Mouse (Mus musculus): Measurements from ENCODE around the gene Marf1.

Gene Marf1

GRCm38 (mm10) chr16:14137976-14138561, 25.1 kb downstream of the Marf1 start:
- DNase-seq (ENCODE audit: low read depth, low spot score) = no peak

DNA sequence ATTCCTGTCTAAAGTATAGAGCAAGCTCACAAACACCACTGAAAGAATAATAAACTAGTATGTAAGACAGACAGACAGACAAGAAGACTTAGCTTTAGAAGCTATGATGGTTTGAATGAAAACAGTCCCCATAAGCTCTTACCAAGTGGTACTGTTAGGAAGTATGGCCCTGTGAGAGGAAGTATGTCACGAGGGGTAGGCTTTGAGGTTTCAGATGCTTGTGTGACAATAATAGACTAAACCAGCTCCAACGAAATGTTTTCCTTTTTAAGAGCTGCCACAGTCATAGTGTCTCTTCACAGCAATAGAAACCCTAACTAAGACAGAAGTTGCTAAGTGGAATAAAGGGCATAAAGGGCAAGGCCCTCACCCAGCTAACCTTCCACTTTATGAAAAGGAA, 28.1 kb downstream of the Marf1 start:
- no peak for DNase-seq (ENCODE audit: low read depth, low spot score)

GRCm38 (mm10) chr16:14131838-14132237, 31.3 kb downstream of the Marf1 start:
- DNase-seq (ENCODE audit: low read depth, low spot score) = no peak

DNA sequence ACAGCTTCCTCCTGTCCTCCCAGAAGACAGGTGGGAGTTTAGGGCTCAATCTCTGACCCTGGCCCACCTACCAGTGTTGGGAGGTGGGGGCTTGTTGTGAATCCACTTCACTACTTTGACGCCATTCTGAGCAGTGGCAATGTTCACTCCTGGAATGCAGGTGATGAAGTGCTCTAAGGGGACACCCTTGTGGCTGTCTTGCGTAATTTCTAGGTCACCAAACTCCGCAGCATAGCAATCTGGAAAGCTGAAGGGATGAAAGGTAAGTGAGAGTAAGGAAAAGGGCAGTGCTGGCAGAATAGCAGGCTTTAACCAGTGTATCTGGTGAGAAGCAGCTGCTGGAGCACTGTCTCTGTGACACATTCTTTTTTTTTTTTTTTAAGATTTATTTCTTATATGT, 31.8 kb downstream of the Marf1 start:
- no peak for DNase-seq (ENCODE audit: low read depth, low spot score)

DNA sequence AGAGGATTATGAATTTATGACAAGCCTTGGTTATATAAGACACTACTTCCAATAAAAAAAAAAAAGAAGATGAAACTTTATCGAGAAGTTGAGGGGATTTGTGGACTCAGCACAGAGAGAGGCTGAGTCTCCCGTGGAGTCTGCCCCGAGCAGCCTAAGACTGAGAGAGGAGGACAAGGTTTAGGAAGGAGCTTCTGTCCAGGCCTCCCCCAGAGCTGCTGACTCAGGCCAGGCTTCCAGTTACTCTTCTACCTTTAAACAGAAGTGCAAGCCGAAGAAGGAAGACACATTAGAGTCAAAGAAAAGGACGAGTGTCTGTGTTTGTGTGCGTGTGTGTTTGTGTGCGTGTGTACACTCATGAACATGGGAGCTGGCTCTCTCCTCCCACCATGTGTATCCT, 32.4 kb downstream of the Marf1 start:
- DNase-seq (ENCODE audit: low read depth, low spot score) = no peak

DNA sequence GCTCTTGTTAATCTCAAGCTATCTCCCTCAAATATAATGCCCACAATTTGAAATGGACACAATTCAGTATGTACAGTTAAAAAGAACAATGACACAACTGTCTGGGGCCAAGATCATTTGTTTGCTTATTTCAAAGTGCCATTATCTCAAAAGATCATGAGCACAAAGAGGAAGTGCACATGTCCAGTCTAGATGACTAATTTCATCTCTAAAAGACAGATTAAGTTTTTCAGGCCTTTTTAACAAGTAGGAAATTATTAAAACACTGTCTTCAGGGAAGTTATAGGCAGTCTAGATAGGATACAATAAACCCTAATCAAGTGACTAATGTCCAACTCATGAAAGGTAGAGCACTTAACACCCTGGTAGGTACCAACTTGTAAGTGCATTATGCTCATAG, 34.2 kb downstream of the Marf1 start:
- no peak for DNase-seq (ENCODE audit: low read depth, low spot score)

DNA sequence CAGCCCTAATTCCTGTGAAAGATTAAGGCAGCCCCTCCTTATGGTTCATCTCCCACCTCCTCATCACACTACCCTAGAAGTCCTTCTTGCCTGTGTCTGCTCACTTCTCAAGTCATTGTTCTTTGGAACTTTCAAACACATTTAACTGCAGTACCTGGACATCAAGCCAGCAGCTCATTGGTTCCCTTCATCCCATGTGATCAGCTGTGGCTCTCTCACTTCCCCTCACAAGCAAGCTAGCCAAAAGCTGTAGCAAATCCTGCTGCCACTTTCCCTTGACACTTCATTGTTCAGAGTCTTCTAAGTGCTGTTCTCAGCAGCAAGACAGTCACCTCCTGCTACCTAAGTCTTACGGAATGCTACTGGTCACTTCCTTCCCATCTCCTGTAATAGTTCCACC, 37.9 kb downstream of the Marf1 start:
- no peak for DNase-seq (ENCODE audit: low read depth, low spot score)

DNA sequence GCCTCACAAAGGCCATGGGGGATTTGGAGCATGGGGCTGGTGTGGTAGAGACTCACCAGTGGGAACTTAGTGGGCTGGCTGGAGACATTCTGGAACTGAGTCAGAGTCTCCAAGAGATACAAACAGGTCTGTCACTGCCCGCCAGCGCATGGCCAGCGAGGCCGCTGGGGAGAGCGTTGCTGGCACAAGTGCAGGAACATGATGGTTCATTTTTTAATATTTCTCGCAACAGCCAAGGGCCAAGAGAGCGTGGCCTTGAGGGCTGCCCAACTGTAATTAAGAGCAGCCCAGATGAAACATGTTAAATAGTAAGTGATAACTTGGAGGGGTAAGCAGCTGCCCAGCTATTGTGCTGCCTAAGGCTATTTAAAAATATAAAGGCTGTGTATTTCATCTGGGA, 38.4 kb downstream of the Marf1 start:
- no peak for DNase-seq (ENCODE audit: low read depth, low spot score)

DNA sequence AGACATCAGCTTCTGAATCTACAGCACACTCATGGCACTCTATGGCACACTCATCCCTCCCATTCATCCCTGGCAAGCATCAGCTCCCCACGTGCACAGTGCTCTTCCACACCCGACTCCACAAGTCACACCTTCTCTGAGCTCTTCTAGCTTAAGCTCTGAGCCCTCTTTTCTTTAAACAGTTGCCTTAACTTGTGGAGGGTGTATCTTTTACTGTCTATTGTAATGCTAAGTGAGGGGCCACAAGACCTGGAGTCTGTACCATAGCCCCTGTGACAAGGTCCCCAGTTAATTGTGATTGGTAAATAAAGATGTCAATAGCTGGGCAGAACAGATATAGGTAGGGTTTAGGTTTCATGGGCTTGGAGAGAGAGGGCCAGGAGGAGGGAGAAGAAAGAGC, 39.2 kb downstream of the Marf1 start:
- no peak for DNase-seq (ENCODE audit: low read depth, low spot score)

- no peak for DNase-seq (ENCODE audit: low read depth, low spot score)
Measured at GRCm38 (mm10) chr16:14122586-14122985, 40.6 kb downstream of the Marf1 start.

DNA sequence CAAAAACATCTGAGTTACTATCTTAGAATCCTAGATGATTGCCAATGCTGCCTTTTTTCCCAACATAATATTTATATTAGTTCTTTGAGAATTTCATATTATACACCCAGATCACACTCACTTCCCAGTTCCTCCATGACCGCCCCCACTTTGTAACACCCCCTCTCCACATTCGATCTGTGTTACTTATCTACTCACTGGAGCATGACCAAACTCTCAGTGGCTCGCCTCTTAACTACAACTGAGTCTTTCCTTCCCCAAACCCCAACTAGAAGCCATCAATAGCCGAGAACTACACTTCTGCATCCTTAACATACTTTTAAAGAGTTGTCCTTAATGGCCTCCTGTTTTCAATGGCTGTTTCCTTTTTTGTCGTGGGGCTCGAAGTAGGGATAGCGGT, 41.6 kb downstream of the Marf1 start:
- no peak for DNase-seq (ENCODE audit: low read depth, low spot score)

GRCm38 (mm10) chr16:14120941-14121340, 42.2 kb downstream of the Marf1 start:
- DNase-seq (ENCODE audit: low read depth, low spot score) = no peak

DNA sequence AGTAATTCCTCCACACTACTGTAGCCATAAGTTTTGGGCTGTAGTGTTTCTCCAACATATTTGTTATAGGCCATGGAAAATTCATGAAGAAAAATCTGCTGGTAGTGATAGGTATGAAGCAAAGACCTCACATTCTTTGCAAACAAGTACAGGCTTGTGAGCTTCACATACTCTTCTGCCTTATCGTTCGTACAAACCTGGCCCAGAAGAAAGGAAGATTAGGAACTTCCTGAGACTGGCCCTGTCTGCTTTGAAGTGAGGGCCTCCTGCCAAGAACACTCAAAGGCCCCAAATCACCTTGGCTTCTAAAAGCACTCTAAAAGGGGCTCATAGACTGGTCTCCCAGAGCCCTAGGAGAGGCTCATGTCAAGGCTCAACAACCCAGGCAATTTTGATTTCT, 45.9 kb downstream of the Marf1 start:
- no peak for DNase-seq (ENCODE audit: low read depth, low spot score)

GRCm38 (mm10) chr16:14112742-14113141, 50.4 kb downstream of the Marf1 start:
- DNase-seq (ENCODE audit: low read depth, low spot score) = no peak

GRCm38 (mm10) chr16:14112133-14112532, 51.0 kb downstream of the Marf1 start:
- no peak for DNase-seq (ENCODE audit: low read depth, low spot score)

DNA sequence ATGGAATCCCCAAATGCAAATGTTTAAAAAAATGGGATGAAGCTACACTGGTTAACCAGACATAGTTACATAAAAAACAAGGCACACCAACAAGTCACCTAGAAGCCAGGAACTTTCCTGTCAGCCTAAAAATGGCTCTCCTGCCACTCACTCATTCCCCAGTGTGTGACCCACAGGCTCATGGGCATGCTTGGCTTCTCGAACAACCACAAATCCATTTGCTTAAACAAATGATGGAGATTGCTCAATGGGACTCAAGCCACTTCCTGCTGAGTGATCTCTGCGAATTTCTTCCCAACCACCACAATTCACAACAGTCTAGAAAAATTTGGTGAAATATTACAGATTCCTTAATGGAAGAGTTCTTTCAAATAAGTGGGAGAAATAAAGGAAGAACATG, 52.2 kb downstream of the Marf1 start:
- DNase-seq (ENCODE audit: low read depth, low spot score) = no peak

DNA sequence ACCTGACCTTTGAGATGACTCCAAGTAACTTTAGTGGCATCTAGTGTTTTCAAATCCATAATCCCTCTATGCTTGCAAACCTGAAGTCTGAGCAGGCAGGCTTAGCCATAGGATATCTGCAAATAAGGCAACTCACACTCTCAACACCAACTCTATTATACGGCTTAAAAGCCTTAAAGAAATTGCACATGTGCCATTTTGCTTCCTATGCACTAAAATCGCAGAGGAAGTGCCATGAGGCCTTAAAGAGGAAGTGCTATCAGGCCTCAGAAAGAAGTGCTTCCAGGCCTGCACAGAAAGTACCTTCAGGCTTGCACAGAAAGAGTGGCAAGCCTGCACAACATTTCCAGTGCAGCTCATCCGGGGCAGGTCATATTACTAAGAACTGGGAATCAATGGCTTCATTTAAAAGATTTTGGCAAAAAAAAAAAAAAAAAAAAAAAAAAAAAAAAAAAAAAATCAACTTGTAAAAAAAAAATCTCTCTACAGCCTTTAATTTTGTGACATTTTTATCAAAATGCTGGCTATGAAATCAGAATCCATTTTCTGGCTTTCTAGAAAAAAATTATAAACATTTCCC, 53.4 kb downstream of the Marf1 start:
- no peak for DNase-seq (ENCODE audit: low read depth, low spot score)

GRCm38 (mm10) chr16:14105891-14106290, 57.3 kb downstream of the Marf1 start:
- DNase-seq (ENCODE audit: low read depth, low spot score) = no peak

DNA sequence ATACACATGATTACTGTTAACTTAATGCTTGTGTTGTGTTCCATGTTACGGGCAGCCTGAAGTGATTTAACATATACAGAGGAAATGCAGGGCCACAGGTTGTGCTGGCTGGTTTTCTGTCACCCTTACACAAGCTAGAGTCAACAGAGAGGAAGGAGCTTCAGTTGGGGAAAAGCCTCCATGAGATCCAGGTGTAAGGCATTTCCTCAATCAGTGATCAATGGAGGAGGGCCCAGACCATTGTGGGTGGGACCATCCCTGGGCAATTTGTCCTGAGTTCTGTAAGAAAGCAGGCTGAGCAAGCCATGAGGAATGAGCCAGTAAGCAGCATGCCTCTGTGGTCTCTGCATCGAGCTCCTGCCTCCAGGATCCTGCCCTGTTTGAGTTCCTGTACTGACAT, 71.4 kb downstream of the Marf1 start:
- no peak for DNase-seq (ENCODE audit: low read depth, low spot score)

DNA sequence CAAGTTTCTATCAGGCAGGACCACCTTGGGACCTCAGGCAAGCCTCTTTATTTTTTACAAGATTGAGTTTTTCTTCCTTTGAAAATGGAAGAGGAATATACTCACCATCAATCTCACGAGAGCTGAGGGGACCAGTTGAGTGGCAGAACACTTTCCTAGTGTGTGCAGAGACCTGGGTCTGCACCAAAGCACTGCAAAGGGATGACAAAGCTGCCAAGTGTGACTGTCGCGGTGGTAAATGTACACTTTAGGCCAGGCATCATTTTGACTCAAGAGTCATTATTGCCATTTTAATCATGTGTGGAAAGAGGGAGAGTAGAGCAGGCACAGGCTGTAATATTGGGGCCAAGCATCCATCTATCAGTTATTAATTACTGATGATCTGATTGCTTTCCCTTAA, 73.9 kb downstream of the Marf1 start:
- DNase-seq (ENCODE audit: low read depth, low spot score) = no peak

- no peak for DNase-seq (ENCODE audit: low read depth, low spot score)
Measured at GRCm38 (mm10) chr16:14088249-14088648, 74.9 kb downstream of the Marf1 start.

DNA sequence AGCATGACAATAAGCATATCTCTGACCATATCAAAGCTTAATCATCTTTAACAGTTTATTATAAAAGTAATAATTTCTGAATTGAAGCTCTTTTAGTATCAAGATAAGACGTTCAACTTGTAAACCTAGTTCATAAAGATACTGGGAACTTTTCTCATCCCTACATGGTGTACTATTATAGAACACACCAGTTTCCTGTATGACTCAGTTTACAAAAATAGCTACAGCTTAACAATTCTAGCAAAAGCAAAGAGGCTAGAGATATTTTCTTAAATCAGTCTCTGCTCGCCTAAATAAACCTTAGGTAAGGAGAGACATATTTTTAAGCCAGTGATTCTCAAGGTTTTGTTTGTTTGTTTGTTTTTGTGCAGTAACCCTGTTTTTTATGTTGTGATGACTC, 80.2 kb downstream of the Marf1 start:
- no peak for DNase-seq (ENCODE audit: low read depth, low spot score)

GRCm38 (mm10) chr16:14070471-14071169, 92.5 kb downstream of the Marf1 start:
- DNase-seq (ENCODE audit: low read depth, low spot score) = no peak

All from c-Kit-negative CD71-positive TER-119-positive erythroid progenitor cells, embryonic 14.5 days (primary cell).